Mouse (Mus musculus) ES-CJ7 (cell line): Measurements from ENCODE around the gene Hamp.
"Not testable (repeated sequence)": the region's sequence is repeated elsewhere in the genome, so short reads cannot be mapped to it uniquely, and the experiment has no call there.

ENCODE experiments used
- DNase-seq: peaks from one replicate; pipeline ENCODE4 v3.0.0; 2011; ENCODE audit warnings: low read depth, low spot score

Hamp gene

GRCm38 (mm10) chr7:30956357-30956751, 12.5 kb upstream of the Hamp start:
- DNase-seq, result no peak

GRCm38 (mm10) chr7:30955584-30956356, 11.9 kb upstream of the Hamp start:
- DNase-seq, result peak; percentile 55

GRCm38 (mm10) chr7:30954971-30955520, 11.2 kb upstream of the Hamp start:
- no peak for DNase-seq

GRCm38 (mm10) chr7:30954036-30954435, 10.2 kb upstream of the Hamp start:
- no peak for DNase-seq

- DNase-seq, result no peak
Observed at GRCm38 (mm10) chr7:30953459-30953858, 9.6 kb upstream of the Hamp start.

- no peak for DNase-seq
Observed at GRCm38 (mm10) chr7:30952441-30953265, 8.8 kb upstream of the Hamp start.

- not testable (repeated sequence) for DNase-seq
Observed at GRCm38 (mm10) chr7:30949902-30950301, 6.1 kb upstream of the Hamp start.

GRCm38 (mm10) chr7:30945876-30946275, 2.0 kb upstream of the Hamp start:
- no peak for DNase-seq

GRCm38 (mm10) chr7:30945466-30945865, 1.6 kb upstream of the Hamp start:
- DNase-seq, result not testable (repeated sequence)

GRCm38 (mm10) chr7:30944706-30945105, 874 bp upstream of the Hamp start:
- not testable (repeated sequence) for DNase-seq

- not testable (repeated sequence) for DNase-seq
Observed at GRCm38 (mm10) chr7:30942365-30942764, 1.5 kb downstream of the Hamp start.

- DNase-seq, result not testable (repeated sequence)
Observed at GRCm38 (mm10) chr7:30940070-30940469, 3.8 kb downstream of the Hamp start.

GRCm38 (mm10) chr7:30935422-30936099, 8.3 kb downstream of the Hamp start:
- not testable (repeated sequence) for DNase-seq

- DNase-seq, result not testable (repeated sequence)
Observed at GRCm38 (mm10) chr7:30924581-30924980, 19.3 kb downstream of the Hamp start, which contains the start of gene Hamp2. TSS of gene Hamp2 (minus strand) at chr7:30924681.

- DNase-seq, result no peak
Observed at GRCm38 (mm10) chr7:30924071-30924470, 19.8 kb downstream of the Hamp start.

- not testable (repeated sequence) for DNase-seq
Observed at GRCm38 (mm10) chr7:30922490-30922889, 21.3 kb downstream of the Hamp start.

GRCm38 (mm10) chr7:30920217-30920616, 23.6 kb downstream of the Hamp start:
- DNase-seq, result no peak

- peak; percentile 26 for DNase-seq
Observed at GRCm38 (mm10) chr7:30917219-30917618, 26.6 kb downstream of the Hamp start.

GRCm38 (mm10) chr7:30916713-30917112, 27.1 kb downstream of the Hamp start:
- DNase-seq, result no peak

- DNase-seq, result no peak
Observed at GRCm38 (mm10) chr7:30914732-30915131, 29.1 kb downstream of the Hamp start, which contains the start of gene Mag. TSS of gene Mag (minus strand) at chr7:30914873.

- DNase-seq, result no peak
Observed at GRCm38 (mm10) chr7:30909773-30910172, 34.1 kb downstream of the Hamp start.
